Mouse (Mus musculus): ENCODE results near the gene Stambpl1.

GRCm38 (mm10) chr19:34265604-34266193, 73.7 kb downstream of the Stambpl1 start:
- TF ChIP-seq EP300 (IDR thresholded peaks at IDR 0.05) (no peak), CTCF (IDR thresholded peaks at IDR 0.05) (no peak)

Measured in lung, postnatal 0 days (tissue).